Mouse (Mus musculus) bone marrow, adult 2 months (tissue): ENCODE measurements around the gene Rims3. TPM values are rescaled to one million over a fixed set of nuclear protein-coding genes. Genes with fewer than 3 reads are reported as not detected.

Source experiments
- H3K27ac ChIP-seq: fragments of 200-500 bp; 2 replicates; pipeline ENCODE4 v1.5.1; 2012; ENCODE audit warnings: low read depth, mild to moderate bottlenecking, control low read depth, inconsistent platforms, low read length; ENCODE audit not compliant: control insufficient read depth, poor library complexity, insufficient read depth
- H3K4me1 ChIP-seq: fragments of 200-500 bp; 2 replicates; pipeline ENCODE4 v1.6.1; 2011; ENCODE audit warnings: low read length; ENCODE audit not compliant: control insufficient read depth, insufficient read depth
- H3K4me3 ChIP-seq: fragments of 200-500 bp; replicated peaks from 2 replicates; pipeline ENCODE3; 2011; ENCODE audit warnings: mild to moderate bottlenecking, low read depth, low read length, control low read depth; ENCODE audit not compliant: control insufficient read depth
- CTCF ChIP-seq: fragments of 200-500 bp; IDR thresholded peaks from 2 replicates; pipeline ENCODE4 v1.5.1; 2011; ENCODE audit warnings: low read length, control low read depth; ENCODE audit not compliant: control insufficient read depth, insufficient read depth
- POLR2A ChIP-seq: fragments of 200-500 bp; IDR thresholded peaks from 2 replicates; pipeline ENCODE4 v1.6.1; 2011; ENCODE audit warnings: low read depth, mild to moderate bottlenecking, control low read depth, low read length, borderline replicate concordance; ENCODE audit not compliant: control insufficient read depth
- WGBS: fragments of 180-500 bp; shearing (Covaris S2); methylation state at CpG from one replicate; pipeline ENCODE4 v1.1.7; 2018; 5-methylcytosine and 5-hydroxymethylcytosine counted together
- polyA plus RNA-seq: library from polyadenylated mRNA; stranded (reverse); fragments of >200 nt; gene quantifications from 2 replicates; pipeline ENCODE4 v1.2.4, GENCODE M21; 2011; ENCODE audit warnings: low replicate concordance; ENCODE audit not compliant: missing spikeins, insufficient read depth, insufficient read length

The Rims3 gene
- polyA plus RNA-seq, 1 experiment, result 2.9 TPM

GRCm38 (mm10) chr4:120841342-120841741, 13.3 kb upstream of the Rims3 start:
- Histone ChIP-seq H3K4me1 (peaks cover 2% of the 10 kb centered on the region), H3K4me3 (no peak overlapping the region), H3K27ac (no peak overlapping the region)
- 77% methylated on average over 3 of the region's 3 CpGs for WGBS
- TF ChIP-seq POLR2A, result no peak
- no peak for TF ChIP-seq CTCF

GRCm38 (mm10) chr4:120844423-120845082, 10.1 kb upstream of the Rims3 start:
- Histone ChIP-seq H3K27ac (no peak overlapping the region), H3K4me3 (no peak overlapping the region), H3K4me1 (peaks cover 2% of the 10 kb centered on the region)
- 32% methylated on average over 7 of the region's 7 CpGs for WGBS
- TF ChIP-seq POLR2A (no peak), CTCF (no peak)

GRCm38 (mm10) chr4:120845098-120845497, 9.5 kb upstream of the Rims3 start:
- no peak overlapping the region for H3K27ac ChIP-seq
- 28% methylated on average over 4 of the region's 4 CpGs for WGBS
- H3K4me1 ChIP-seq, result peaks cover 2% of the 10 kb centered on the region
- H3K4me3 ChIP-seq, result no peak overlapping the region
- TF ChIP-seq POLR2A, result no peak
- no peak for TF ChIP-seq CTCF

DNA sequence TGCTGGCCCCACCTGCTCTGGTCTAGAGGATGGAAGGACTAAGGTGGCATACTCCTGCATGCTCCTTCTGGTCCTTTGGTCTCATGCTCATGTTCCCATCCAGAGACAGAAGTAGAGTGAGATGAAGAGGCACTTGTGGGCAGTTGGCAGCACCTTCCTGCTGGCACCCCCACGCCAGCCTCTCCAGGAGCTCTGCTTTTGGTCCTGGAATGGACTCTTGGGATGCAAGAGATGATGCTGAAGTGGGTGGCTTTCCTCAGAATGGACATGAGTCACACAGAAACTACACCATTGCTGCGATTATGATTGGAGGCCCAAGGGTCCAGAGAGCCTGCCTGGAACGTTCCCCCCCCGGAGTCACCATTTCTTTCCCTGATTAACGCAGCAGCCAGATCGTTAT, 5.7 kb upstream of the Rims3 start:
- TF ChIP-seq POLR2A (no peak), CTCF (no peak)
- Histone ChIP-seq H3K4me3 (no peak overlapping the region), H3K4me1 (no peaks in the 10 kb centered on the region), H3K27ac (no peak overlapping the region)
- WGBS, result 76% methylated on average over 6 of the region's 6 CpGs

DNA sequence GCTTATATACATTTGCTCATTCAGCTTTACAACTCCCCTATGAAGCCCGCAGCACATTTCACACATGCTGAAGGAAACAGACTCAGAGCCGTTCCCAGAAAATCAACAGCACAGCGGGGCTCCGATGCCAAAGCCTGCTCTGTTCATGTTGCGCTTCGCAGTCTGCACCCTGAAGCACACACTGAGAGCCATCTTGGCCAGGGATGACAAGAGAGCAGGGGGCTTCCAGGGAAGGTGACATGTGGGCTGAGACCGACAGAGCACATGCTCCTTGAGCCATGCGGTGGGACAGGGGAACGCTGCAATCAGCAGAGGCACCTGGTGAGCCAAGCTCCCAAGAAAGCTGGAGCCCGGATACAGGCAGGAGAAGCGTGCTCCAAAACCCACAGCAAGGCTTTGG, 5.2 kb upstream of the Rims3 start:
- no peak overlapping the region for H3K4me3 ChIP-seq
- H3K4me1 ChIP-seq, result no peaks in the 10 kb centered on the region
- H3K27ac ChIP-seq, result no peak overlapping the region
- 82% methylated on average over 11 of the region's 11 CpGs for WGBS
- TF ChIP-seq POLR2A, result no peak
- no peak for TF ChIP-seq CTCF

DNA sequence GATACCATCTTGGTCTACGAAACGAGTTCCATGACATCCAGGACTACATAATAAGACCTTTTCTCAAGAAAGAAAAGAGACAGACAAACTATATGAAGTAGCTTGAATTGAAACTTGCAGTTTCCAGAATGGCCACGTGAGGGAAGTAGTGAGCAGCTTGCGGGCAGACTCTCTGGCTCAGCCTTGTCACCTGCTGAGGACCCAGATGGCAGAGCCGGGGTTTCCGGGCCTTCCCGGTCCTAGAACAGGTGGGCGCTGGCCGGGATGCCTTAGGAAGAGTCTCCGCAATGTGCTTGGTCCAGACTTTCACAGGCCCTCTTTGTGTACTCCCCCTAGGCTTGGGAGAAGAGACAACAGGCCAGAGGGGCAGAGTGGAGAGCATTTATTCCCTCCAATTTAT, 3.7 kb upstream of the Rims3 start:
- H3K4me3 ChIP-seq, result no peak overlapping the region
- H3K27ac ChIP-seq, result no peak overlapping the region
- TF ChIP-seq CTCF (peak; percentile 83), POLR2A (no peak)
- H3K4me1 ChIP-seq, result no peaks in the 10 kb centered on the region
- WGBS, result under 1% methylated on average over 10 of the region's 10 CpGs

DNA sequence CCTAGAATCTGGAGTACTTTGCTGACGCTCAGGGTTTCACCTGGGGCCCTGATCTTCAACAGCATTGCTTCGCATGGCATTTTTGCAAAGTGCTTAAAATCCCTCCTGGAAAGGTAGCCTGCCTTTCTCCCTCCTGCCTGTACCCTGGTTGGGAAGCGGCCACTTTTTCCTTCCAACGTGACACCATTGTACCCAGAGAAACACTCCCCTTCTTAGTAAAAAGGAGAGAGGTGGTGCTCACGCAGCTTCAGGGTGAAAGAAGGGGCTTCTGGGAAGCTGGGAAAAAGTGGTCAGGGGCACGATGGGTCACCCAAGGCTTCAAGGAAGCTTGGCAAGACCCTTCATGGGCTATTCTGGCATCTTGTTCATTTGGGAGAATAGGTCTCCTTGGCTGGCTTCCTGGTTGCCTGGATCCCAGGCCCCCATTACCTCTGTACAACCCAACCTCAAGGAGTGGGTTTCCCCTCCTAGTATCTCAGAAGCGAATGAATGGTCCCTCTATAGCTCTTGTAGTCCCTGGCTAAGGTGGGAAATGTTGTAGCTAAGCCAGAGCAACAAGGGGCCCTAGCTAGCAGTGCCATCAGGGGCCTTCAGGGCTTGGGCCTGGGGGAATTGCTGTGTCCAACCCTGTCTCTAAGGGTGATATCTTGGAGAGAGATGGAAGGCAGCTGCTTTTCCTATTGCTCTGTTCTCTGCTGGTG, 894 bp downstream of the Rims3 start:
- no peaks in the 10 kb centered on the region for H3K4me1 ChIP-seq
- WGBS, result 71% methylated on average over 7 of the region's 7 CpGs
- H3K27ac ChIP-seq, result no peak overlapping the region
- H3K4me3 ChIP-seq, result no peak overlapping the region
- no peak for TF ChIP-seq CTCF
- no peak for TF ChIP-seq POLR2A

- WGBS, result 84% methylated on average over 5 of the region's 5 CpGs
- no peak overlapping the region for H3K27ac ChIP-seq
- TF ChIP-seq CTCF (no peak), POLR2A (no peak)
- H3K4me1 ChIP-seq, result no peaks in the 10 kb centered on the region
- no peak overlapping the region for H3K4me3 ChIP-seq
Observed at GRCm38 (mm10) chr4:120856376-120856775, 1.8 kb downstream of the Rims3 start.
